13 mouse cellular contexts compared by ENCODE assay signal in genomic region chr2:151964052-151964451, GRCm38 (mm10). TPM values are rescaled to one million over a fixed set of nuclear protein-coding genes. Genes with fewer than 3 reads are reported as not detected.
DNase-seq lines count a peak whose midpoint lies in the region; ATAC-seq and TF ChIP-seq lines count a peak whose summit lies in the region.
"Had no signal": no experiment of that assay in that cellular context is flagged by ENCODE, and none has a peak within 500 bp of the region (broad histone marks: within the 10 kb centered on the region; RNA-seq: fewer than 3 reads in every experiment).

No protein-coding gene starts in this region.

- WGBS in heart, embryonic 16.5 days = 12% methylated on average over 9 of the region's 9 CpGs
- 7% methylated on average over 9 of the region's 9 CpGs for WGBS in embryonic facial prominence, embryonic 13.5 days
- 9% methylated on average over 9 of the region's 9 CpGs for WGBS in hindbrain, embryonic 13.5 days
- 11% methylated on average over 9 of the region's 9 CpGs for WGBS in midbrain, postnatal 0 days
- 24% methylated on average over 9 of the region's 9 CpGs for WGBS in intestine, embryonic 15.5 days

- peak; percentile 43; the same call in 1 of the 2 replicates for ATAC-seq in heart, embryonic 16.5 days (replicated peaks; ENCODE audit: extremely low read depth, insufficient read depth, low FRiP score)
- no peak for ATAC-seq in embryonic facial prominence, embryonic 13.5 days (ENCODE audit: insufficient number of reproducible peaks, insufficient read depth, low FRiP score, low TSS enrichment, low read depth)
- ATAC-seq in hindbrain, embryonic 13.5 days (ENCODE audit: low FRiP score) = no peak
- no peak for ATAC-seq in midbrain, postnatal 0 days (ENCODE audit: low FRiP score)
- no peak for ATAC-seq in intestine, embryonic 15.5 days

- H3K4me2 ChIP-seq in heart, embryonic 16.5 days (ENCODE audit: low read depth, low read length) = peak overlapping the region; percentile 46
- H3K4me2 ChIP-seq in embryonic facial prominence, embryonic 13.5 days = no peak overlapping the region
- no peak overlapping the region for H3K4me2 ChIP-seq in hindbrain, embryonic 13.5 days
- no peak overlapping the region for H3K4me2 ChIP-seq in midbrain, postnatal 0 days (ENCODE audit: low read depth, low read length, poor library complexity, severe bottlenecking)
- no peak overlapping the region for H3K4me2 ChIP-seq in intestine, embryonic 15.5 days (replicated peaks)
- H3K4me2 ChIP-seq: liver, embryonic 11.5 days had no signal

- no peak for TF ChIP-seq CTCF in midbrain, postnatal 0 days (IDR thresholded peaks at IDR 0.05)

- no peaks in the 10 kb centered on the region for H3K9me3 ChIP-seq in heart, embryonic 16.5 days (replicated peaks; ENCODE audit: control insufficient read depth, low read length)
- no peaks in the 10 kb centered on the region for H3K9me3 ChIP-seq in embryonic facial prominence, embryonic 13.5 days
- H3K9me3 ChIP-seq in hindbrain, embryonic 13.5 days = no peaks in the 10 kb centered on the region
- no peaks in the 10 kb centered on the region for H3K9me3 ChIP-seq in midbrain, postnatal 0 days (ENCODE audit: low read length)
- H3K9me3 ChIP-seq in intestine, embryonic 15.5 days = no peaks in the 10 kb centered on the region

- DNase-seq in heart, postnatal 10 days = no peak
- peak; percentile 62 for DNase-seq in midbrain, postnatal 0 days (ENCODE audit: low spot score)
- no peak for DNase-seq in adrenal gland, adult 8-10 months
- DNase-seq: cerebellum, adult 11-12 months; kidney, postnatal 36 days had no signal

- peaks cover 23% of the 10 kb centered on the region for H3K4me1 ChIP-seq in heart, embryonic 16.5 days (ENCODE audit: control insufficient read depth, insufficient read depth, low read length)
- H3K4me1 ChIP-seq in embryonic facial prominence, embryonic 13.5 days = peaks cover 47% of the 10 kb centered on the region
- H3K4me1 ChIP-seq in hindbrain, embryonic 13.5 days (replicated peaks) = peaks cover 59% of the 10 kb centered on the region
- H3K4me1 ChIP-seq in midbrain, postnatal 0 days (ENCODE audit: insufficient read depth, low read length) = peaks cover 23% of the 10 kb centered on the region; the same call in 1 of the 2 replicates
- H3K4me1 ChIP-seq in intestine, embryonic 15.5 days (replicated peaks) = peaks cover 13% of the 10 kb centered on the region

- peaks cover 4% of the 10 kb centered on the region for H3K27me3 ChIP-seq in heart, embryonic 16.5 days (ENCODE audit: control insufficient read depth, insufficient read depth, low read length)
- no peaks in the 10 kb centered on the region for H3K27me3 ChIP-seq in embryonic facial prominence, embryonic 13.5 days
- H3K27me3 ChIP-seq in hindbrain, embryonic 13.5 days = no peaks in the 10 kb centered on the region
- H3K27me3 ChIP-seq in midbrain, postnatal 0 days (ENCODE audit: insufficient read depth, low read length) = no peaks in the 10 kb centered on the region
- no peaks in the 10 kb centered on the region for H3K27me3 ChIP-seq in intestine, embryonic 15.5 days (replicated peaks)

- H3K36me3 ChIP-seq in heart, embryonic 16.5 days (ENCODE audit: control insufficient read depth, insufficient read depth) = 0 out of 2 replicates have a peak, but pooled peaks cover 3% of the 10 kb centered on the region
- H3K36me3 ChIP-seq in embryonic facial prominence, embryonic 13.5 days = peaks cover 10% of the 10 kb centered on the region; the same call in 1 of the 2 replicates
- 0 out of 2 replicates have a peak, but pooled peaks cover 2% of the 10 kb centered on the region for H3K36me3 ChIP-seq in hindbrain, embryonic 13.5 days
- no peaks in the 10 kb centered on the region for H3K36me3 ChIP-seq in midbrain, postnatal 0 days (ENCODE audit: insufficient read depth, low read length)
- no peaks in the 10 kb centered on the region for H3K36me3 ChIP-seq in intestine, embryonic 15.5 days

- H3K4me3 ChIP-seq in heart, embryonic 16.5 days (ENCODE audit: low read length) = no peak overlapping the region
- H3K4me3 ChIP-seq in embryonic facial prominence, embryonic 13.5 days = no peak overlapping the region
- no peak overlapping the region for H3K4me3 ChIP-seq in hindbrain, embryonic 13.5 days
- no peak overlapping the region for H3K4me3 ChIP-seq in midbrain, postnatal 0 days (ENCODE audit: low read depth, low read length)
- H3K4me3 ChIP-seq in intestine, embryonic 15.5 days (replicated peaks) = no peak overlapping the region

- peak overlapping the region; percentile 11; the same call in 1 of the 2 replicates for H3K9ac ChIP-seq in heart, embryonic 16.5 days (ENCODE audit: low read length)
- H3K9ac ChIP-seq in embryonic facial prominence, embryonic 13.5 days = no peak overlapping the region
- 0 out of 2 replicates have a peak overlapping the region, but pooled peaks have one; percentile 25 for H3K9ac ChIP-seq in hindbrain, embryonic 13.5 days
- no peak overlapping the region for H3K9ac ChIP-seq in midbrain, postnatal 0 days (replicated peaks; ENCODE audit: low read length, poor library complexity, severe bottlenecking)
- H3K9ac ChIP-seq in intestine, embryonic 15.5 days = no peak overlapping the region

- intact Hi-C loops in heart, postnatal 10 days (cut with DNase I) = no loop called here

- peak overlapping the region; percentile 69; the same call in 1 of the 2 replicates for H3K27ac ChIP-seq in heart, embryonic 16.5 days (ENCODE audit: low read length)
- H3K27ac ChIP-seq in embryonic facial prominence, embryonic 13.5 days = peak overlapping the region; percentile 29
- 0 out of 2 replicates have a peak overlapping the region, but pooled peaks have one; percentile 30 for H3K27ac ChIP-seq in hindbrain, embryonic 13.5 days
- no peak overlapping the region for H3K27ac ChIP-seq in midbrain, postnatal 0 days (ENCODE audit: low read depth, low read length)
- no peak overlapping the region for H3K27ac ChIP-seq in intestine, embryonic 15.5 days
- H3K27ac ChIP-seq: macrophage had no signal

RNA-seq across cellular contexts. Expression of gene Fam110a, which starts 16.0 kb away (rescaled TPM):
- 10.9 and 12.3 TPM in 2 replicates for polyA plus RNA-seq in heart, embryonic 16.5 days (2015; fragmentation: Nextera tagmentation; extraction: Ambion mirVana)
- total RNA-seq in heart, postnatal 10 days (2021) = 1 to 10 TPM; 5.7 to 7.3 TPM
- polyA plus RNA-seq in embryonic facial prominence, embryonic 13.5 days (2015; fragmentation: Nextera tagmentation; extraction: Ambion mirVana) = 20.9 and 23.7 TPM in 2 replicates
- 68.1 and 71.4 TPM in 2 replicates for polyA plus RNA-seq in hindbrain, embryonic 13.5 days (2015; fragmentation: Nextera tagmentation; extraction: Ambion mirVana)
- total RNA-seq in midbrain, postnatal 0 days (2014; rRNA removed) = 25.9 and 28.7 TPM in 2 replicates
- 36.1 and 43.5 TPM in 2 replicates for polyA plus RNA-seq in midbrain, postnatal 0 days (2015; fragmentation: Nextera tagmentation; extraction: Ambion mirVana)
- polyA plus RNA-seq in intestine, embryonic 15.5 days (2015; fragmentation: Nextera tagmentation; extraction: Ambion mirVana) = 22.5 and 23.7 TPM in 2 replicates
- 10 to 100 TPM; 13.7 to 15.1 (median 14.1) TPM for total RNA-seq in adrenal gland, adult 8-10 months (2022)

RNA-seq across cellular contexts. Expression of gene Slc52a3, which starts 32.3 kb away (rescaled TPM):
- 1.1 TPM in 2 replicates for polyA plus RNA-seq in heart, embryonic 16.5 days (2015; fragmentation: Nextera tagmentation; extraction: Ambion mirVana)
- 1 to 10 TPM; 2.1 to 2.6 TPM for total RNA-seq in heart, postnatal 10 days (2021)
- 1.4 and 2.2 TPM in 2 replicates for polyA plus RNA-seq in embryonic facial prominence, embryonic 13.5 days (2015; fragmentation: Nextera tagmentation; extraction: Ambion mirVana)
- 0.55 and 1.2 TPM in 2 replicates for polyA plus RNA-seq in hindbrain, embryonic 13.5 days (2015; fragmentation: Nextera tagmentation; extraction: Ambion mirVana)
- total RNA-seq in midbrain, postnatal 0 days (2014; rRNA removed) = 2.6 and 3.5 TPM in 2 replicates
- polyA plus RNA-seq in midbrain, postnatal 0 days (2015; fragmentation: Nextera tagmentation; extraction: Ambion mirVana) = 2.2 and 2.6 TPM in 2 replicates
- 3.9 and 5.4 TPM in 2 replicates for polyA plus RNA-seq in intestine, embryonic 15.5 days (2015; fragmentation: Nextera tagmentation; extraction: Ambion mirVana)
- 1 to 10 TPM; 1.8 to 4.4 (median 3.3) TPM for total RNA-seq in adrenal gland, adult 8-10 months (2022)
- total RNA-seq: granulocyte monocyte progenitor cell, adult 5-6 weeks had no signal
- polyA plus RNA-seq: macrophage had no signal

RNA-seq across cellular contexts. Expression of gene Angpt4, which starts 53.0 kb away (rescaled TPM):
- 0.69 and 2.0 TPM in 2 replicates for polyA plus RNA-seq in heart, embryonic 16.5 days (2015; fragmentation: Nextera tagmentation; extraction: Ambion mirVana)
- under 1 TPM; 0.10 to 0.22 TPM for total RNA-seq in heart, postnatal 10 days (2021)
- polyA plus RNA-seq in embryonic facial prominence, embryonic 13.5 days (2015; fragmentation: Nextera tagmentation; extraction: Ambion mirVana) = 0.28 TPM in 1 of 2 replicates, not detected in the other
- polyA plus RNA-seq in hindbrain, embryonic 13.5 days (2015; fragmentation: Nextera tagmentation; extraction: Ambion mirVana) = 0.35 and 0.64 TPM in 2 replicates
- 0.24 and 0.38 TPM in 2 replicates for total RNA-seq in midbrain, postnatal 0 days (2014; rRNA removed)
- polyA plus RNA-seq in midbrain, postnatal 0 days (2015; fragmentation: Nextera tagmentation; extraction: Ambion mirVana) = 0.09 and 0.25 TPM in 2 replicates
- polyA plus RNA-seq in intestine, embryonic 15.5 days (2015; fragmentation: Nextera tagmentation; extraction: Ambion mirVana) = 0.63 and 1.1 TPM in 2 replicates
- total RNA-seq in adrenal gland, adult 8-10 months (2022) = 1 to 10 TPM in 2 of 4 experiments, under 1 TPM in 2; 0.29 to 1.1 (median 0.89) TPM
- total RNA-seq: granulocyte monocyte progenitor cell, adult 5-6 weeks; neutrophil, adult 5-6 weeks had no signal
- polyA plus RNA-seq: macrophage had no signal

Comparison
In these comparisons a context has a peak if more than half of its experiments do, and no peak if none do; other contexts are left out.
1. H3K27ac ChIP-seq: peak in heart, embryonic 16.5 days (single experiment), embryonic facial prominence, embryonic 13.5 days (single experiment) and hindbrain, embryonic 13.5 days (single experiment); none in midbrain, postnatal 0 days (single experiment) and intestine, embryonic 15.5 days (single experiment).
2. H3K9ac ChIP-seq: peak in heart, embryonic 16.5 days (single experiment) and hindbrain, embryonic 13.5 days (single experiment); none in embryonic facial prominence, embryonic 13.5 days (single experiment), midbrain, postnatal 0 days (single experiment) and intestine, embryonic 15.5 days (single experiment).